Mouse (Mus musculus): ENCODE measurements around the gene Safb2.
A peak's percentile ranks its signal among the peaks of the same experiment; 100 is the strongest.

Gene Safb2

DNA sequence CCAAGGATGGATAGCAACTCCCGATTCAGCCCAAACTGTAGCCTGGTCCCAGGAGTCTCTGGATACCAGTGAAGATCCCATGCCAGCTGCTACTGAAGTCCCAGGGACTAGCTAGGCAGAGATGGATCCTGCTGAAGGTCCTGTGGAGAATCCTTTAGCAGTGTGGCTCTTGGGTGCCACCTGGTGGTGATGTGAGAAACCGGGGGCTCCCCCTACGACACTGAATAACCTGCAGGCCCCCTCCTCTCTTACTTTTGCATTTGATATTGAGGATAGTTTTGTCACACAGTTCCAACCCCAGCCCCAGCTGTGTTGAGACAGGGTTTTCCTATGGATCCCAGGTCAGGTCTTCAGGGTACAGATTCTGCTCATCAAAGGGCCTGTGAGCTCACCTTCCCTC, 25.9 kb downstream of the Safb2 start:
- DNase-seq: peak; percentile 71

DNA sequence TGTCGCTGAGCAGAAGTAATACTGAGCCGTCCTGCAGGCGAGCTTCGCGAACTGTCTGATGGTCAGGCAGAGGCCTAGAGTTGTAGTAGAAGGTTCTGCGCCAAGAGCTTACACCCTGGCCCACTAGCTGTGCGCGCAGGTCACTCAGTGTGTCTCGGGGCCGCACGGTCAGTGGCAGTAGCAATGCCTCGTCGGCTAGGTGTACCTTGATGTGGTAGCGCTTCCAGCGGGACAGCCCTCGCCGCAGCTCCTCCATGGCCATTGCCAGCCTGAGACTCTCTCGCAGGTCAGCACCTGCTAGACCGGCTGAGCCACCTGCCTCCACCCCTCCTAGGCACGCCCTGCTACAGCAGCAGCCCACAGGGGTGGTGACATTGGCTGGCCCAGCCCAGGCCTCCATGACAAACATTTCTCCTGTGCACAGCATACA, 30.2 kb downstream of the Safb2 start, which contains the start of gene Gm20219:
Gene Gm20219, minus strand, starts transcription at position 266 of the 430 bp plus-strand sequence.
- DNase-seq: no peak

DNA sequence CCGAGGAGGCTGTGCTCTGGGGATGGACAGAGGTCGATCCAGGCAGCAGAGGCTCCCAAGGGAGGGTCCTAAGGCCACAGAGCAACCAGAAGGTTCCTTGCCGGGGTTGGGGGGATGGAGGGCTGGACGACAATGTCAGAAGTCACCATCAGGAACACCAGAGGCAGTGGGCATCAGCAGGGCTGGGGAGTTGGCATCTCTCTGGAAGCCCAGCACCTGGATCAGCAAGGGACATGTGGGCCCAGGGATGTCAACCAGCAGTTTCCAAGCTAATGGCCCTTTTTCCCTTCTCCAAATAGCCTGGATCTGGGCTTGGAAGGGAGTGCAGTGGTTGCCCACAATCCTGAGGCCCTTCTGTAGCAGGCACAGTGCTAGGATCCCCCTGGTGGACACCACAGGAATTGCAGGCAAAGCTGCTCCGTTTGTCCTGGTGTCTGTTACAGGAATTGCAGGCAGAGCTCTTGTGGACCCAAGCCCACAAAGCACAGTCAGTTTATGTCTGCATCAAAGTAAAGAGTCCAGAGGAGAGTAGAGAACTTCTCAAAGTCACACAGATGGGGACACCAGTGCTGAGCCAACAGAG, 31.5 kb downstream of the Safb2 start:
- peak; percentile 68 for DNase-seq

DNA sequence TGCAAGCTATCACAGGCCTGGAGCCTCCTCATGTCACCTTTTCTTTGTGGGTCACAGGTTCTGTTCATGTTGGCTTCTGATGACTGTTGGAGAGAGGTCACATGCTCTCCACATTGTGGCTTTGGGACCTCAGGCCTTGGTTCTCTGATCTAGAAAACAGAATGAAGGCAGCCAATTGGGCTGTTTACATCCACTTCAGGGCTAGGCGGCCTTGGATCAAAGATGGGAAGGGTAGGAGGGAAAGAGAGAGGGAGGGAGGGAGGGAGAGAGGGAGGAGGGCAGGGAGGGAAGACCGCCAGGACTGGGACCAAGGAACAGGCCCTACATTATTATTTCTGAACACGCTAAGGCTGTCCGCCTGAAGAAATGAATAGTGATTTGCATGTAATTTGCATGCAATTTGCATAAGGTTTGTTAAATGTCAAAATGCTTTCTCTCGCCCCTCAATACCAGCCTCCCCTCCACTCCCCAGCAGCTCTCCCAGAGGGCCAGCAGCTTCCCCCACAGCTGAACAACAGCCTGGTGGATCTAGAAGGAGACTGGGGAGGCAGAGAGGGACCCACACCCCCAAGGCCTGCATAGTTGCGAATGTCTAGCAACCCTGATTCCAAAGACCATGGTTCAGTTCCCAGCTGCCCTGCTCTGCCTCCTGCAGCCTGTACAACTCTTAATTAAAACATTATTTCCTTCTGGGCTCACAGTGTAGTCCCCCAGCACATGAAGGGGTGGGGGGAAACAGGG, 32.4 kb downstream of the Safb2 start:
- peak; percentile 27 for DNase-seq

DNA sequence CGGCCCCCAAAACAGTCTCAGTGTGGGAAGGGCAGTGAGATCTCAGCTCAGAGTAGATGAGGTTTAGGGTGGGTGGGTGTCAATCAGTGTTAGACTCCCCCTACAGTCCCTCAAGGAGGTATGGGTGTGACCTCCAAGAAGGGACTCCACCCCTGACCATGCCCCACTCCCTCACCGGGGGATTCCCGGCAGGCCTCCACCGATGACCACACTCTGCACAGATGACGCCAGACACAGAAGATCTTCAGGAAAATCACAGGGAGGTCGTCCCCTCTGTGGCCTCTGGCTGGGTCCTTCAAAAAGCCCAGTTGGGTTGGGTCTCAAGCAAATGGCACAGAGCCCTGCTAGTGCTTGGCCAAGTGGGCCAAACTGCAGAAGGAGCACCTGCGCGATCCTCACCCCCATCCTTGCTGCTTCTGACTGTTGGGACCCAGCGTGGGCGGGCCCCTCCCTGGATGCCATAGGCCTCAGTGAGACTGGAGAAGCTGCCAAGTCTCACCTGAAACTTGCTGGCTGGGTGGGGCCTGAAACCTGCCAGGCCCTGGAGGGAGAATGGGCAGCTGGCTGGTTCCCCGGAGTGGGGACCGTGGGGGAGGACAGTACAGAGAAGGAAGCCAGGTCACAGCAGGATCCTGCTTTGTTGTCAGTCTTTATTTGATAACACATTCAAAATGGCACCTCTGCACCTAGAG, 33.5 kb downstream of the Safb2 start:
- peak; percentile 30 for DNase-seq

DNA sequence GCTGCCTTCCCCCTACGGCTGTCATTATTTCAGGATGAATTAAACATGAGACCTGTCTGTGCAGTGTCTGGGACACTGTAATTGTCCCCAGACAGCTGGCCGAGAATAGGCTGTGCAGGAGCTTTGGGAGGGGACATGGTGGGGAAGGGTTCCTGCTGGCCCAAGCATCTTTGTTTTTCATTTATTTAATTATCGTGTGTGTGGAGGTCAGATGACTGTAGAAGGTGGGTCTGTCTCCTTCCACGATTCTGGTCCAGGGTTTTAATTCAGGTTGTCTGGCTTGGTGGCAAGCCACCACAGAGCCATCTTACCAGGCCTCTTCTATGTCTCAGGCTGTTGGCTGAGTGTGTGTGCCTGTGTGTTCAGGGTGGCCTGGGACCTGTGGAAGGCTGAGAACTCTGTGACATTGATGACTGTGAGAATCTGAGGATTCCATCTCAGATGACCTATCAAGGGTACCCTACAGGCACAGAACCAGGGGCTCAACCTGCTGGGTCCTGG, 35.7 kb downstream of the Safb2 start:
- no peak for DNase-seq

DNA sequence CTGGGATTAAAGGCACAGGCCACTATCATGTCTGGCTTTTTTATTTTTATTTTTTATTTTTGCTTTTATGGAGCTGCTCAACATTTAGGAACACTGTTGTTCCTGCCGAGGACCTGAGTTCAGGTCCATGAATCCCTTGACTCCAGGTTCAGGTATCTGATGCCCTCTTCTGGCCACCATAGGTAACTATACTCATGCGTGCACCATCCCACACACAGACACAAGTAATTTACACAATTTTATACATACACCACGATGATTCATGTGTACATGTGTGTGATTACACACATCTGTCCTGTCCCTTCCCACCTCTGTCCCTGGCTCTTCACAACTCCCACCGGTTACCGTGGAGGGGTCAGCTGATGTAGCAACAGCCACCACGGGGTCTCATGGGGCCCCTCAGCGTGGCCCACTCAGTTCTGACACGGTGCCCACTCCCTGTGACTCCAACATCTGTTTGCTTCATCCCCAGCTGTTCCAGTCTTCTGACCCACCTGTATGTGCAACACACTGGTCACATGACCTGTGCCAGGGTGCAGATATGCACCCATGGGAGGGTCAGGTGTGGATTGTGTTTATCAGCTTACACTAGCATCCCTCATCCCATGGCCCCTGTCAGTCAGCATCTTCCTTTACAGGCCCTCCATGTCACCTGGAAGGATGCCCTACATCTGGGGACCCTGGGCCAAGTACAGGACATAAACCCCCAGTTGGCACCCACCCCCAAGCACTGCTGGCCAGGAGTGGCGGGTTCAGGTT, 36.4 kb downstream of the Safb2 start:
- DNase-seq: peak; percentile 63

DNA sequence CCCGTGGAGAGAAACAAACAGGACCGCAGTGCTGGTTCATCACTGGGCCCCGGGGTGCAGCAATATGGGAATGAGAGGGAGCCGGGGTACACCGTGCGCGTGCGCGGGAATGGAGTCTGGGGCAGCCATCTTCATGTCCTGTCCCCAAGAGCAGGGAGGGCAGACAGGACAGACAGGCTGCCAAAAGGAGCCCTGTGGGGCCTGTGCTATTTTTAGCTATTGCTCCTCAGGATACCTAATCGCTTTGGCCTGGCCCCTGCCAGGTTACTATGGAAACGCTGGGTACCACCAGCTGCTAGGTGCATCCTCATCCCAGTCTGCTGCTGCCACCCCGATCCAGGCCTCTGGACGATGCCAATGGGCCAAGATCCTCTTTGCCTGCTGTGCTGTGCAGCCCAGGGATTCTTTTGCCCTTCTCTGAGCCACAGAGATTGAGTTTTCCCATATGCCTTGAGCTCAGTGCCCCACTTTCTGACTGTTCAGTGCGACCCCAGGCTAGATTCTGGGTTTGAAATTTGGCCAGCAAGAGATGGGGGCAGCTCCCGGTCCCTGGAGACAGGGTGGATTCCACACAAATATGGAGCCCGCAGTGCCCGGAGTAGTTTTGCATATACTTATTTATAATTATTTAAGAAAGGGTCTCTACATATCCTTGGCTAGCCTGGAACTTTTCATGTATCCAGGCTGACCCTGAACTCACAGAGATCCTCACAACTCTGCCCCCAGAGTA, 37.1 kb downstream of the Safb2 start:
- peak; percentile 95 for DNase-seq

DNA sequence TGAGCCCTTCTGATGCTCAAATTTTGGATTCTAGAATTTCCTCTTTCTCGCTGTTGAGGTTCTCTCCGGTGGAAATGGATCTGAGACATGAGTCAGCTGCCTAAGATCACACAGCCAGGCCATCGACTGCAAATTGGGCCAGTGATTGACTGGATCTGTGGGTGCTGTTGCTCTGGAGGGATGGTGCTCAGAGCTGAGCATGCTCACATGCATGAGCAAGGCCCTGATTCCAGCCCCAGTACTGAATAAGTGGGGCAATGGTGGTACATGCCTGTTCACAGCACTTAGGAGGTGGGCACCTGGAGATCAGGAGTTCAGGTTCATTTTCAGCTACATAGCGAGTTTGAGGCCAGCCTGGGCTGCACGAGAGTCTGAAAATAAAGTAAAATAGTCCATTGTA, 37.8 kb downstream of the Safb2 start:
- DNase-seq: no peak

DNA sequence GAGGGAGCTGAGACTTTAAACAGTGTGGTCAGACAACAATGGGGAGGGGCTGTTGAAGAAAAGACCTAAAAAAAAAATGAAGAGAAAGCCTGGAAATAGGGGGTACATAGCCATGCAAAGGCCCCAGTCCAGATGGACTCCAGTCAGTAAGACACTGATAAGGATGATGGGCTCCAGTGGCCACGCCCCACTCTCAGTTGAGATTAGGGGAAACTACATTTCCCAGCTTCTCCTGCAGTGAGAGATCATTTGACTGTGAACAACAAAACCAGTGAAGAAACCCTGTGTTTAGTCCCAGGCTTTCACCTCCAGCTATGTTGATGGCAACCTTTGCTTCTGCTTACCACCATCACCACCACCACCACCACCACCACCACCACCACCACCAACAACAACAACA, 38.4 kb downstream of the Safb2 start:
- no peak for DNase-seq

DNA sequence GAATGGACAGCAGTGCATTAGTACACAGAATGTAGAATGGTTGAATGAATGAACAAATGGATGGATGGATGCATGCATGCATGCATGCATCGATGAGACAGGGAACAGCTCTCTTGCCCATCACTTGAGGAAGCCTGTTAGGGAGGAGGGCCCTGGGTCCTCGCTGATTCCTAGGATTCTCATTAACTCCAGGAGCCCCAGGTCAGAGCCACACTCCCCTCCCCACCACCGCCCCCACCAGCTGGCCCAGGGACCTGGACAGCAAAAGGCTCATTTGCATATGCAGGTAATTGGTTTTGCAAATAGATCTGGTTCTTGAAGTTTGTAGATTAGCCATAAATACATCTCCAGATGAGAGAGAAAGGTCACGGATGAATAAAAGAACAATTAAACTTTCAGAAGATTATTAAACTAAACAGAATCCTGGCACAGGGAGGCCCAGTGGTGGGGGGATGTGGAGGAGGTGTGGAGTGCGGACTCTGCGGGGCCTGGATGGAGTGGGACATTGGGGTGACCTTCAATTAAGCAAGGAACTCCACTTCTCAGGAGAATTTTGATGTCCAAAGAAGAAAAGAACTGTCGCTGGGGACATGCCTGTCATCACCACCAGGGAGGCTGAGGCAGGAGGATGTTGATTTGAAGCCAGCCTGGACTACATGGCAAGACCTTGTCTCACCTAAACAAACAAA, 39.5 kb downstream of the Safb2 start:
- no peak for DNase-seq

DNA sequence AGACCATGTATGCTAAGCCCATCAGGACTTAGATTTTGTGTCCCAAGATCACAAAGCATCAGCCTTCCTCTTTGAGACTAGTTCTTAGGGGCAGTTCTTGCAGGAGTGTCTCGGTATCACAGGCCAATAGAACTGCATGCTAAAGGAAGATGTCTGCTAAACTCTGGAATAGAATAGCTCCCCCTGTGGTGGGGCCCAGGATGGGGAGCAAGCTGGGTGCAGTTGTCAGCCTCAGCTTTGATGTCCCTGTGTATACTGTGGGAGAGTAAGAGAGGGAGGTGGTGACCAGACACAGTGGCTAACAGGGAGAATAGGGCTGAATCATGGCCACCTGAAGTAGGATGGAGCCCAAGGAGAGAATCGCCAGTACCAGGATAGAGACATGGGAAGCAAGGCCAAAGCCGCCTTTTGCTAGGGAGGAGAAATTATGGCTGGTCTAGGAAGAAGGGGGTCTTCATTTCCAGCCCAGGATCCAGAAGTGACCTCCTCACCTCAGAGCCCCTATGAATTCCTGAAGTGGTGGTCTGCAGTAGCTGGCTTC, 40.6 kb downstream of the Safb2 start:
- DNase-seq: no peak

DNA sequence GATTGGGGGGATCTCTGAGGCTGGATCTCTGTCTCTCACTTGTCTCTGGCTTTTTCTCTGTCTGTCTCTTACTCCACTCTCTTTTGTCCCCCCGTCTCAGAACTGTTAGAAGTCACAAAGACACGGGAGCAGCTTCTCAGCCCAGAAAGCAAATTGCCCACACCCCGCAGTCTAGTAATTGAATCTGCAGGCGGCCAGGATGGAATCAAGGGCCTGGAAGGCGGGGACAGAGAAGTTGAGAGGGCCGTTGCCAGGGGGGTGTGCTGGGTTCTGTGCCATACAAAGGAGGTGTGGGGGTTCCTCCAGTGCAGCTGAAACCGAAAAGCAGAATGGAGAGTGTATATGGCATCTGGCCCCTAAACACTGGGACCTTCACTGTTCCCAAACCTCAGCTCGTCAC, 41.6 kb downstream of the Safb2 start:
- no peak for DNase-seq

DNA sequence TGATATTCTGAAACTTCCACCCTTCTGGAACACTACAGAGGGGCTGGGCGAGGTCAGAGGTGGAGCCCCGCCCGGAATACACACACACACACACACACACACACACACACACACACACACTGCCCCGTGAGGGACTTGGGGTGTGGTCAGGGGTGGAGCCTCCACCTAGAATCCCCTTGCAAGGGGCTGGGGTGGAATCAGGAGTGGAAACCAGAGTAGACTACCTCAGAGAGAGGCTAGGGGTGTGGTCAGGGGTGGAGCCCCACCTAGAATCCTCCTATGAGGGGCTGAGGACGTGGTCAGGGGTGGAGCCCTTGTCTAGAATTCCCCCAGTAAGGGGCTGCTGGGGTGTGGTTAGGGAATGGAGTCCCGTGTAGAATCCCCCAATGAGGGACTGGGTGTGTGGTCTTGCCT, 43.8 kb downstream of the Safb2 start:
- no peak for DNase-seq

DNA sequence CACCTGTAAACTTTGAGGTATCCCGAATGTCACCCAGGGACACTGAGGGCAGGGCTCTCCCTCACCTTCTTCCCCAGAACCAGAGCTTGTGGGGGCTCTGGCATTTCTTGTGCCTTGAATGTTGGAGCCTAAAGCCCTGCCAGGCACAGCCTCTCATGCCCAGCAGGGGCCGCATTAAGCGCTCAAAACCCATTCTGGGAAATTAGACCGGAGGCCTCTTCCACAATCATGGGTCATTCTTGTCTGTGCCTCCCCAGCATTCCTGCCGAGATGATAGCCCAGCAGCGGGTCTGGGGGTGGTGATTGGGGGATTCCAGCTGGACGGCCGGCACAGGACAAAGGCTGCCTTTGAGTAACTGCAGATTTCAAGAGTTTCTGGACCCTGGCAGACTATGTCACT, 46.5 kb downstream of the Safb2 start:
- DNase-seq: no peak

DNA sequence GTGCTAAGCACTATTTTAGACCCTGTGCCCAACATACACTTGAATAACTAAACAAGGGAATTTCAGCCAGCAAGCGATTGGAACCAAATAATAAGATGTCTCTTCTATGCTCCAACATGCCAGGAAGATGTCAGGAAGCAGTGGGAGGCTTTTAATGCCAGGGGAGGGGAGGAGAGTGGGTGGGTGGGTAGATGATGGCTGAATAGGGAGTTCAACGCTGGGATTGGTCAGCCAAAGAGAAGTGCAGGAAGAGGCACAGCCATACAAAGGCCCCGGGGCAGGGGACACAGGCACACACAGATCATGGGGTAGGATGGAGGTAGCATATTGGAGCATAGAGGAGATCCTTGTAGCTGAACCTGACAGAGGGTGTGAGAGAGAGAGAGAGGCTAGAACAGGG, 47.5 kb downstream of the Safb2 start:
- no peak for DNase-seq

DNA sequence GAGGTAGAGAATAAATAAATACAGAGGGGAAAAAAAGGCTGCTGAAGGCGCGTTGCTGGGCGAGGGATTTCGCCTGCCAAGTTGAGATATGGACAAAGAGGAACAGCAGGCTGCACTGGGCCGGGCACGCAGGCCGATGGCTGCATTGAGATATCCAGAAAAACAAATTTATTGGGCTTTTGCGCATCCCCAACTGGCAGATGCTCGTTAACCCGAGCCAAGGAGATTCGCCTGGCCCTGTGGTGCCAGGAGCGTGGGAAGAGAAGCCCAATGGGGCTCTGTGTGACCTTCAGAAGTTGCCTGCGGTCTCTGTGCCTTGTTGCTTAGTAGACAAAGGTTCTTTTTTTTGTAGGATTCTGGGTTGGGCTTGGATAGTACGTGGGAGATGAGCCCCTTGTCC, 48.2 kb downstream of the Safb2 start:
- no peak for DNase-seq

DNA sequence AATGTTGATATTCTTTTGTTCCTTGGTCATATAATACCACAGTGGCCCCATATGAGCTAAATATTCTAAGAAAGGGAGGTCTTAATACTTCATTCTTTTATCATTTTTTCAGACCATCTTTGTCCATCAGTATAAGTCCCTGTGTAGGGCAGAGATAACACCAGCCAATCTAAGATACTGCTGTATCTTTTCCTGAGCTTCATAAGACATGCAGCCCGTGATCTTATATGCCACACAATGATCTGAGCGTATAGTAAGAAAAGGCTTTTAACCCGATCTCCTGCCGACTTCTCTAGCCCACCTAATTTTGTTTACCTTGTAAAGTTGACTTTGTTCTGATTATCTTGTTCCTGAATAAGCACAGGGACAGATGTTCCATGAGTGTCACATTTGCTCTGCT, 59.4 kb downstream of the Safb2 start:
- no peak for DNase-seq

DNA sequence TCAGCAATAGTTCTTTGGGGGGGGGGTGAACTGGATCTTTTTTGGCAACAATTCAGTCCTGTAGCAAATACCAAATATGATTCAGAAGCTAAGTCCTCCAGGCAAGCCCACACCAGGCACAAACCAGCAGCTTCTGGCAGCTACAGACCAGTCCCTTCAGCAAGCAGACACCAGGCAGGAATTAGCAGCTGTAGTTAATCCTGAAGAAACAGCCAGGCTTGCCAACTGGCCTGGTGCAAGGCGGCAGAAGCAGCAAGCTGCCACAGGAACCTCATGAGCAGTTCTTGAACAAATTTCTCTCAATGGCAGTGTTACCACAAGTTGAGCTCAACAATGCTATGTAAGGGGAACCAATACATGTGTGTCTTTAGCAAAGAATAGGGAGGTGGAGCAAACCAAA, 61.6 kb downstream of the Safb2 start:
- no peak for DNase-seq

DNA sequence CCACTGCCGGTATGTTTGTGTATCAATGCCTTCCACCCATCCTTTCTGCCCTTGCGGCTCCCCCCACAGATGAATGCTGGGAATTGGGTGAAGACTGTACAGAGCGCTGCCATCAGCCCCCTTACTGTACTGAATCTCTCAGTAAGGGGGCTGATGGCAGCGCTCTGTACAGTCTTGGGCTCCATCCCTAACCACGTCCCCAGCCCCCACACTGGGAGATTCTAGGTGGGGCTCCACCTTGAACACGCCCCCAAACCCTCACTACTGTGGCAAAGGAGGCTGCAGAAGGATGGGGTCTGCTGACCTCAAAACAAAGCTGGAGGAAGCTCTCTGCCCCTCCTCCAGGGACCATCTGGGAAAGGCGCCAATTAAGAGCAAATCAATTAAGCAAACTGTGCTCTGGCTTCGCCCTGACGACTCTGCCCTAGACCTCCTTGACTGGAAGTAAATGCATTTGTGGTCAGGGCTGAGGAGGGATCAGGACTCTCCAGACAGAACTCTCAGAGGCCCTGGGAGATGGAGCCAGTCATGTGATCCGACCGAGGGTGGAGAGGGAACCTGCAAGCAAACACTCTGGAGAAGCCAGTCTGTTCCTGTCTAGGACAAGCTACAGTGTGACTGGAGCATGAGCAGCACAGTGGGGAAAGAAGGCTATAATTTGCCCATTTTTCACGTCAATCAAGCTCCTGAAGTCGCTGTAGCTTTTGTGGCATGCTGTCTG, 68.5 kb downstream of the Safb2 start:
- no peak for DNase-seq

DNA sequence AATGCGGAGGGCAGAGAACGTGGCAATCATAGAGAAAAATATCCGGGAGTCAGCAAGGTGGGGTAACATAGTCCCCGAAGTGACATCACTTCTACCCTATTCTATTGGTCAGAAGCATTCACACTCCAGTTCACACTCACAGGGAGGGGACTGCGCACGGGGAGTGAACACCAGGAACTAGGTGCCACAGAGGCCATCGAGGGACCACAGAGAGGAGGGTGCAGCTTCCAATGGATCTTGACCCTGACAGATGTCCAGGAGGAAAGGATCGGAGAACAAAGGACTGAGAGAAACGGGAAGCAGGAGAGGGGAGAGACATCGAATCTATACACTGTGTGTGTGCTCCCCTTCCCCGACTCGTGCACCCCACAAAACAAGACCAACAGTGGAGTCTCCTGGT, 69.5 kb downstream of the Safb2 start:
- no peak for DNase-seq
